ENCODE assay signal across 9 mouse cellular contexts in genomic region chr2:113234559-113234958, GRCm38 (mm10). TPM values are rescaled to one million over a fixed set of nuclear protein-coding genes. Genes with fewer than 3 reads are reported as not detected.
DNase-seq lines count a peak whose midpoint lies in the region; ATAC-seq and TF ChIP-seq lines count a peak whose summit lies in the region.
"Had no signal": no experiment of that assay in that cellular context is flagged by ENCODE, and none has a peak within 500 bp of the region (broad histone marks: within the 10 kb centered on the region; RNA-seq: fewer than 3 reads in every experiment).

No protein-coding gene starts in this region.

- no peak for TF ChIP-seq POLR2A in lung, adult 2 months (IDR thresholded peaks at IDR 0.05; ENCODE audit: borderline replicate concordance, extremely low read depth, low read depth, low read length)

- no peaks in the 10 kb centered on the region for H3K4me1 ChIP-seq in lung, embryonic 14.5 days (ENCODE audit: insufficient read depth)
- no peaks in the 10 kb centered on the region for H3K4me1 ChIP-seq in lung, adult 2 months (ENCODE audit: control insufficient read depth, insufficient read depth, low read length)

- no peaks in the 10 kb centered on the region for H3K36me3 ChIP-seq in lung, embryonic 14.5 days (ENCODE audit: insufficient read depth)

- peak; percentile 89 for ATAC-seq in frontal cortex, adult (ENCODE audit: low TSS enrichment)
- ATAC-seq in lung, embryonic 14.5 days (ENCODE audit: insufficient read depth): no peak
- peak; percentile 73 for ATAC-seq in common myeloid progenitor, adult 5-6 weeks (replicated peaks; ENCODE audit: low read depth, poor library complexity, severe bottlenecking)

- H3K9me3 ChIP-seq in lung, embryonic 14.5 days (ENCODE audit: low read depth, low read length): no peaks in the 10 kb centered on the region

- H3K9ac ChIP-seq in lung, embryonic 14.5 days: no peak overlapping the region

- 27% methylated on average over 3 of the region's 3 CpGs for WGBS in lung, embryonic 14.5 days
- 27% methylated on average over 3 of the region's 3 CpGs for WGBS in lung, adult 2 months

- no peak overlapping the region for H3K4me2 ChIP-seq in lung, embryonic 14.5 days

- H3K4me3 ChIP-seq in lung, embryonic 14.5 days (ENCODE audit: low read depth, low read length): no peak overlapping the region
- H3K4me3 ChIP-seq in lung, adult 2 months (replicated peaks; ENCODE audit: extremely low read depth, low read depth, low read length): no peak overlapping the region
- no peak overlapping the region for H3K4me3 ChIP-seq in left cerebral cortex, adult 2 months

- TF ChIP-seq CTCF in lung, embryonic 14.5 days (IDR thresholded peaks at IDR 0.05; ENCODE audit: low read depth): peak; percentile 74
- TF ChIP-seq CTCF in lung, adult 2 months (IDR thresholded peaks at IDR 0.05; ENCODE audit: insufficient read depth, low read length): no peak
- peak; percentile 84 for TF ChIP-seq CTCF in left cerebral cortex, adult 2 months (IDR thresholded peaks at IDR 0.05)

- no peaks in the 10 kb centered on the region for H3K27me3 ChIP-seq in lung, embryonic 14.5 days (ENCODE audit: insufficient read depth, low read length)

- DNase-seq in frontal cortex, postnatal 14 days (ENCODE audit: low spot score in 2 of 2): no peak
- DNase-seq in lung, embryonic 14.5 days: peak; percentile 92
- no peak for DNase-seq in lung, adult 2 months
- DNase-seq in left cerebral cortex, adult 2 months (ENCODE audit: extremely low spot score in 1 of 2, low spot score in 2 of 2): no peak
- no peak for DNase-seq in urinary bladder, postnatal 36 days (ENCODE audit: low spot score in 2 of 2)
- DNase-seq in B cell, adult 2 months: no peak

- intact Hi-C loops in left cerebral cortex, adult 2 months (cut with DNase I): loop anchor here (1.0 kb wide), 1 partner anchor 433 kb away; no protein-coding TSS in a partner anchor

- H3K27ac ChIP-seq in lung, embryonic 14.5 days (ENCODE audit: low read depth): no peak overlapping the region
- H3K27ac ChIP-seq in left cerebral cortex, adult 2 months: no peak overlapping the region

RNA-seq across cellular contexts. Expression of gene Ryr3, which starts 17.7 kb away (rescaled TPM):
- polyA plus RNA-seq in lung, embryonic 14.5 days (2014; fragmentation: Nextera tagmentation; extraction: Ambion mirVana): 1.7 and 2.6 TPM in 2 replicates
- polyA plus RNA-seq in lung, adult 2 months (2012; rRNA removed): 0.55 and 0.79 TPM in 2 replicates
- total RNA-seq in common myeloid progenitor, adult 5-6 weeks (2017): not detected in 2 replicates
- total RNA-seq in left cerebral cortex, adult 2 months (2021): 10 to 100 TPM; 26.3 to 33.7 TPM

RNA-seq across cellular contexts. Expression of gene Tmco5b, which starts 51.0 kb away (rescaled TPM):
- polyA plus RNA-seq in lung, embryonic 14.5 days (2014; fragmentation: Nextera tagmentation; extraction: Ambion mirVana): not detected in 2 replicates
- polyA plus RNA-seq in lung, adult 2 months (2012; rRNA removed): not detected in 2 replicates
- not detected in 2 replicates for total RNA-seq in common myeloid progenitor, adult 5-6 weeks (2017)
- not detected for total RNA-seq in left cerebral cortex, adult 2 months (2021)
- total RNA-seq: neutrophil, adult 5-6 weeks had no signal

Comparison
In these comparisons a context has a peak if more than half of its experiments do, and no peak if none do; other contexts are left out.
1. RNA of gene Ryr3, which starts 17.7 kb away (total RNA-seq): 26.3 to 33.7 TPM in left cerebral cortex, adult 2 months; not detected in common myeloid progenitor, adult 5-6 weeks; every median in the first group is over 10 times any median in the second.